8 mouse cellular contexts compared by ENCODE assay signal in genomic region chr4:115058871-115059590, GRCm38 (mm10). TPM values are rescaled to one million over a fixed set of nuclear protein-coding genes. Genes with fewer than 3 reads are reported as not detected.
A peak's percentile ranks its signal among the peaks of the same experiment; 100 is the strongest.
DNase-seq lines count a peak whose midpoint lies in the region; ATAC-seq and TF ChIP-seq lines count a peak whose summit lies in the region.

No protein-coding gene starts in this region.

- H3K4me2 ChIP-seq in liver, embryonic 14.5 days (ENCODE audit: low read depth) = peak overlapping the region; percentile 100

- H3K27me3 ChIP-seq in E14TG2a.4 (ENCODE audit: insufficient read depth, low read length) = peaks cover 97% of the 10 kb centered on the region
- peaks cover 16% of the 10 kb centered on the region for H3K27me3 ChIP-seq in liver, embryonic 14.5 days (ENCODE audit: control insufficient read depth, insufficient read depth, low read length)

- intact Hi-C loops in heart, postnatal 36 days (cut with DNase I) = loop anchor here (2.0 to 5.0 kb wide), 2 partner anchors 16 to 157 kb away; no protein-coding TSS in a partner anchor

- peak; percentile 39 for TF ChIP-seq EP300 in liver, embryonic 14.5 days (IDR thresholded peaks at IDR 0.05; ENCODE audit: low read depth)

- TF ChIP-seq CTCF in E14TG2a.4 (conservative IDR thresholded peaks at IDR 0.05; ENCODE audit: low read length) = no peak
- TF ChIP-seq CTCF in bone marrow macrophage, adult 2 months (IDR thresholded peaks at IDR 0.05; ENCODE audit: low read depth, low read length) = no peak
- TF ChIP-seq CTCF in liver, embryonic 14.5 days (IDR thresholded peaks at IDR 0.05; ENCODE audit: low read depth) = no peak

- no peaks in the 10 kb centered on the region for H3K9me3 ChIP-seq in E14TG2a.4 (ENCODE audit: low read length)
- no peaks in the 10 kb centered on the region for H3K9me3 ChIP-seq in liver, embryonic 14.5 days (ENCODE audit: control insufficient read depth, low read length)

- H3K36me3 ChIP-seq in E14TG2a.4 (ENCODE audit: insufficient read depth, low read length) = no peaks in the 10 kb centered on the region
- H3K36me3 ChIP-seq in liver, embryonic 14.5 days (replicated peaks; ENCODE audit: control insufficient read depth, insufficient read depth, low read depth) = peaks cover 33% of the 10 kb centered on the region

- DNase-seq in heart, postnatal 36 days = peak; percentile 36 to 41
- peak in 1 of 3 experiments; percentile 74 for DNase-seq in liver, embryonic 14.5 days (ENCODE audit: low read depth in 3 of 3, low spot score in 3 of 3)
- peak; percentile 69 to 82 for DNase-seq in spleen, postnatal 4 days (ENCODE audit: low spot score in 2 of 2)
- DNase-seq in ovary, postnatal 10 days (ENCODE audit: low spot score) = no peak
- DNase-seq in thymus, adult 18-20 months = no peak
- no peak for DNase-seq in layer of hippocampus, adult 11-12 months (ENCODE audit: low spot score)

- peak; percentile 17; the same call in 1 of the 2 replicates for ATAC-seq in liver, embryonic 14.5 days (ENCODE audit: insufficient read depth)

- no peak for TF ChIP-seq POLR2A in bone marrow macrophage, adult 2 months (IDR thresholded peaks at IDR 0.05; ENCODE audit: borderline replicate concordance, low read depth, low read length)

- no peak overlapping the region for H3K27ac ChIP-seq in bone marrow macrophage, adult 2 months (ENCODE audit: insufficient read depth, low read depth, low read length)
- peak overlapping the region; percentile 93 for H3K27ac ChIP-seq in liver, embryonic 14.5 days

- peak overlapping the region; percentile 100 for H3K9ac ChIP-seq in liver, embryonic 14.5 days (replicated peaks)

- peaks cover 55% of the 10 kb centered on the region for H3K4me1 ChIP-seq in E14TG2a.4 (replicated peaks; ENCODE audit: low read depth, low read length)
- H3K4me1 ChIP-seq in bone marrow macrophage, adult 2 months (ENCODE audit: control insufficient read depth, insufficient read depth, low read length) = peaks cover 14% of the 10 kb centered on the region
- peaks cover 21 to 25% of the 10 kb centered on the region in 2 experiments for H3K4me1 ChIP-seq in liver, embryonic 14.5 days (replicated peaks; ENCODE audit: control insufficient read depth in 2 of 2, insufficient read depth in 2 of 2, low read length in 1 of 2)

- under 1% methylated on average over 23 of the region's 23 CpGs for WGBS in liver, embryonic 14.5 days (ENCODE audit: insufficient replicate concordance)

- peak overlapping the region; percentile 23; the same call in 1 of the 2 replicates for H3K4me3 ChIP-seq in E14TG2a.4 (replicated peaks; ENCODE audit: low read length)
- H3K4me3 ChIP-seq in bone marrow macrophage, adult 2 months (ENCODE audit: insufficient read depth, low read length) = peak overlapping the region; percentile 75
- H3K4me3 ChIP-seq in liver, embryonic 14.5 days (ENCODE audit: insufficient read depth in 1 of 2, low read depth in 2 of 2, low read length in 2 of 2) = peak overlapping the region; percentile 93 to 98

RNA-seq across cellular contexts. Expression of gene Tal1, which starts 2.8 kb away (rescaled TPM):
- 4.1 and 4.4 TPM in 2 replicates for polyA plus RNA-seq in bone marrow macrophage, adult 2 months (2012; ENCODE audit: insufficient read depth, insufficient read length, missing spikeins)
- total RNA-seq in heart, postnatal 36 days (2021) = 1 to 10 TPM; 4.0 to 4.3 TPM
- polyA plus RNA-seq in liver, embryonic 14.5 days (2012; rRNA removed) = 72.6 and 74.7 TPM in 2 replicates
- polyA plus RNA-seq in liver, embryonic 14.5 days (2014; fragmentation: Nextera tagmentation; extraction: Ambion mirVana) = 55.6 and 60.9 TPM in 2 replicates

RNA-seq across cellular contexts. Expression of gene Pdzk1ip1, which starts 29.5 kb away (rescaled TPM):
- polyA plus RNA-seq in bone marrow macrophage, adult 2 months (2012; ENCODE audit: insufficient read depth, insufficient read length, missing spikeins) = 1.5 and 2.0 TPM in 2 replicates
- total RNA-seq in heart, postnatal 36 days (2021) = not detected
- 20.5 and 24.5 TPM in 2 replicates for polyA plus RNA-seq in liver, embryonic 14.5 days (2012; rRNA removed)
- 24.4 and 30.5 TPM in 2 replicates for polyA plus RNA-seq in liver, embryonic 14.5 days (2014; fragmentation: Nextera tagmentation; extraction: Ambion mirVana)

RNA-seq across cellular contexts. Expression of gene Stil, which starts 59.1 kb away (rescaled TPM):
- 8.1 and 9.5 TPM in 2 replicates for polyA plus RNA-seq in bone marrow macrophage, adult 2 months (2012; ENCODE audit: insufficient read depth, insufficient read length, missing spikeins)
- total RNA-seq in heart, postnatal 36 days (2021) = under 1 TPM; 0.16 to 0.28 TPM
- 6.1 and 8.7 TPM in 2 replicates for polyA plus RNA-seq in liver, embryonic 14.5 days (2012; rRNA removed)
- 12.1 and 12.9 TPM in 2 replicates for polyA plus RNA-seq in liver, embryonic 14.5 days (2014; fragmentation: Nextera tagmentation; extraction: Ambion mirVana)

Comparison
In these comparisons a context has a peak if more than half of its experiments do, and no peak if none do; other contexts are left out.
1. H3K4me3 ChIP-seq: peak in every context shown above with its lines; median percentile 96 in liver, embryonic 14.5 days; 75 in bone marrow macrophage, adult 2 months; 23 in E14TG2a.4.
2. DNase-seq: peak in heart, postnatal 36 days (2 of 2) and spleen, postnatal 4 days (2 of 2); none in ovary, postnatal 10 days (single experiment), thymus, adult 18-20 months (0 of 2) and layer of hippocampus, adult 11-12 months (single experiment).
3. RNA of gene Tal1, which starts 2.8 kb away (polyA plus RNA-seq): 55.6 to 74.7 TPM in liver, embryonic 14.5 days; 4.1 to 4.4 TPM in bone marrow macrophage, adult 2 months; every median in the first group is over 10 times any median in the second.